Mouse (Mus musculus) liver, embryonic 14.5 days (tissue): ENCODE data around the gene Gm10073.

Experiments used
- CTCF ChIP-seq: IDR thresholded peaks from 2 replicates; pipeline ENCODE4 v1.5.1; 2016; ENCODE audit warnings: antibody characterized with exemption, low read depth, control low read depth
- EP300 ChIP-seq: IDR thresholded peaks from 2 replicates; pipeline ENCODE4 v1.6.1; 2016; ENCODE audit warnings: antibody characterized with exemption, low read depth

DNA sequence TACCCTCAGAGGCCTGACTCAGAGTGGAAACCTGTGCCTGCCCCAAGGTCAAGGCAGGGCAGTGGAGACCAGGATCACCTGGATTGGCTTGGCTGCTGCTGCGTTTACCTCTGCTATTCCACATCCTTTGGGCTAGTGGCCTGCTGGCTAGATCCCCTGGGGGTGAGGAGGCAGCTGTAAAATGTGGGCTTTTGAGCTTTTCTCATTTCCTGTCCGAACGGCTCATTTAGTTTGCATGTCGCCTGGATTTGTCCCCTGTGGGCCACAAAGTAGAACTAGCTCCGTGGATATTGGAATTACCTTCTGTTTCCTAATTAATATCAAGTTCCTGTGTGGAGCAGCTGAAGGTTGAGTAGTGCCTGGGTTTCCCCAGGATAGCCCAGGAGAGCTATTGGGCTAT lies 34.1 kb downstream of the Gm10073 start:
- TF ChIP-seq CTCF (no peak), EP300 (no peak)
